Comparison of ENCODE assay signal across 10 mouse cellular contexts in the genomic region with DNA sequence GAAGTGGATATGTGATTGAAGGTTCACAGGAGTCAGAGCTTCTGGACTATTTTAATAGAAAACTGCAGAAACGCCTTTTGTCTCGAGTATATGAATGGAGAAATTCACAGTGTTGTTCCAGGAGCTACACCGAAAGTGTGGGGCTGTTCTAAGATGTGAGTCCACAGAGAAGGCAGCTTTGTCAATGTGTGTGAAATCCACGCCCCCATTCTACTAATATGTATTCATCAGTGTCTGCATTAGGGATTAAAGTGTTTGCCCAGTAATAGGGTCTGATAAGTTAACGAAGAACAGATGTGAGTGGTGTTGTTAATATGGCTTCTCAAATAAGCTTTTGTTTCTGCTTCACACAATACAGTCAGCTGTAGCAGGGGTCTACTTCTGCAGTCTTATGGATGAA.
"Had no signal": no experiment of that assay in that cellular context is flagged by ENCODE, and none has a peak within 500 bp of the region (broad histone marks: within the 10 kb centered on the region; RNA-seq: fewer than 3 reads in every experiment).

No protein-coding gene starts in this region.

- DNase-seq: kidney, adult 18-20 months; kidney, postnatal 14 days; left cerebral cortex, postnatal 4 days; liver; lung, adult 18-20 months; midbrain, embryonic 14.5 days; right cerebral cortex, postnatal 4 days; spleen, adult 18-20 months; thymus, adult 18-20 months; thymus, postnatal 14 days had no signal
